Mouse (Mus musculus): Measurements from ENCODE around the gene Fgfr3. TPM values are rescaled to one million over a fixed set of nuclear protein-coding genes. Genes with fewer than 3 reads are reported as not detected.

Fgfr3 gene
- polyA plus RNA-seq, 1 experiment from 2014 or later: 9.8 TPM

DNA sequence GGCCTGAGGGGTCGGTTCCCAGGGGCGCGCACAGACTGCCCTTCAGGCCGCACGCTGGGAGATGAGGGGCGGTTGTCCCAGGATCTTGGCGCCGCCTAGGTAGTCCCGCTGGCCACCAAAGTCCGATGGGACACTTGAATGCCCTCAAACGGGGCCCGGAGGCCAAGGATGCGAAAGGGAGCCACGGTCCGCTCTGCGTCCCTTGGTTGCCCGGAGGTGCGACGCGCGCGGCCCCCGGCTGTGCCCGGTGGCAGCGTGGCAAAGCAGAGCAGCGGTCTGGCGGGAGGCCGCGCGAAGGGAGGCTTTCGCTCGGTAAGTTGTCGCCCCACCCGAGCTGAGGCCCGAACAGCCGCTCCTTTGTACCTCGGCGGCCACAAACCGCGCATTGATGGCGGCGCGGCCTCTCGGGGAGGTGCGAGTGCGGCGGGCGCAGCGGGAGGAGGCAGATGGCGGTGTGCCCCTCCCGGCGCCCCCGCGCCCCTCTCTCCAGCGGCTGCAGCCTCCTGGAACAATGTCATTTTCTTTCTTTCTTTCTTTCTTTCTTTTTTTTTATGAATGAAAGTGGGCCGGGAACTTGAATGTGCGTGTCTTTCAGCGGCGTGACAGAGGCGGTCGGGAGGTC lies 1.7 kb downstream of the Fgfr3 start:
- ATAC-seq: no peak
- no peaks in the 10 kb centered on the region for H3K9me3 ChIP-seq (ENCODE audit: control insufficient read depth, low read length)
- WGBS: under 1% methylated on average over 61 of the region's 61 CpGs
- peak overlapping the region; percentile 61 for H3K4me3 ChIP-seq (ENCODE audit: low read length)
- H3K27me3 ChIP-seq (replicated peaks; ENCODE audit: control insufficient read depth, insufficient read depth, low read length): 0 out of 2 replicates have a peak, but pooled peaks cover 5% of the 10 kb centered on the region
- H3K36me3 ChIP-seq (ENCODE audit: control insufficient read depth, insufficient read depth, low read length): no peaks in the 10 kb centered on the region
- H3K27ac ChIP-seq (ENCODE audit: low read length): peak overlapping the region; percentile 89
- H3K9ac ChIP-seq (ENCODE audit: low read depth, low read length): peak overlapping the region; percentile 85
- peaks cover 37% of the 10 kb centered on the region for H3K4me1 ChIP-seq (ENCODE audit: control insufficient read depth, insufficient read depth, low read length)
- peak overlapping the region; percentile 99 for H3K4me2 ChIP-seq (ENCODE audit: low read depth, low read length)

DNA sequence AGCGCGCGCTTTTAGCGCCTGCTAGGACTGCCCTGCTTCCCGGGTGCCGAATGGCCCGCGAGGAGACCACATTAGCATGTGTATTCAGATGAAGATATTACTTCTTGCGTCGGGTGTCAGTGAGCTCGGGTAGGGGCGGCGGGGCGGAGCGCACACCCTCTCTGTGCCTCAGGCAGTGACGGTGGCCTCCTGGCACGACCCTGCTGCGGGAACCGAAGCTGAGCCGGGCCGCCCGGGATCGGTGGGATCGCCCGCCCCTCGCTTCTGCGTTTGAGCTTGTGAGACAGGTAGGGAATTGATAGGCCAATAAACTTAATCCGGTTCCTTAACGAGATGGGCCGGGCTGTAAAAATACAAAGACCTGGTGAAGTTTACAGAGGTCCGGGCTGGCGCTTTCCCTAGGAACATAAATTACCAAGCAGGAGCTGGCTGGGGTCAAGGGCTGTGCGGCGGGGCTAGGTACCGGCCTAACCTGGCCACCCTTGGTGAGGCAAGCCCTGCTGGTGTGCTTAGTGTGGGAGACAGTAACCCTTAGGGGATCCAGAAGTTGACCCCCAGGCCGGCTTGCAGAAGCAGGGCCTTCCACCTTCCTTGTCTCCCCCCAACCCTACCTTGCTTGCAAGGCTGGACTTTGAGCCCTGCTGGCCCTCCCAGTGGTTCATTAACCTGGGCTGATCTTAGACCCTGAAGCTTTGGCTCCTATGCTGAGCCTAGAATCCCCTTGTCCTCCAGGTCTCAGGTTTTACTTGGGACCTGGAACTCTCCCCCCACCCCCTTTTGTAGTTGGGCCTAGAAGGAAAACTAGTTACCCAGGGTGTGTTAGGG lies 2.4 kb downstream of the Fgfr3 start:
- Histone ChIP-seq H3K9ac (ENCODE audit: low read depth, low read length) (peak overlapping the region; percentile 85), H3K4me2 (ENCODE audit: low read depth, low read length) (peak overlapping the region; percentile 99), H3K9me3 (ENCODE audit: control insufficient read depth, low read length) (no peaks in the 10 kb centered on the region), H3K36me3 (ENCODE audit: control insufficient read depth, insufficient read depth, low read length) (no peaks in the 10 kb centered on the region), H3K27me3 (replicated peaks; ENCODE audit: control insufficient read depth, insufficient read depth, low read length) (0 out of 2 replicates have a peak, but pooled peaks cover 5% of the 10 kb centered on the region), H3K27ac (ENCODE audit: low read length) (peak overlapping the region; percentile 89), H3K4me3 (ENCODE audit: low read length) (peak overlapping the region; percentile 61), H3K4me1 (ENCODE audit: control insufficient read depth, insufficient read depth, low read length) (peaks cover 37% of the 10 kb centered on the region)
- WGBS: 9% methylated on average over 36 of the region's 36 CpGs
- peak; percentile 62 for ATAC-seq

DNA sequence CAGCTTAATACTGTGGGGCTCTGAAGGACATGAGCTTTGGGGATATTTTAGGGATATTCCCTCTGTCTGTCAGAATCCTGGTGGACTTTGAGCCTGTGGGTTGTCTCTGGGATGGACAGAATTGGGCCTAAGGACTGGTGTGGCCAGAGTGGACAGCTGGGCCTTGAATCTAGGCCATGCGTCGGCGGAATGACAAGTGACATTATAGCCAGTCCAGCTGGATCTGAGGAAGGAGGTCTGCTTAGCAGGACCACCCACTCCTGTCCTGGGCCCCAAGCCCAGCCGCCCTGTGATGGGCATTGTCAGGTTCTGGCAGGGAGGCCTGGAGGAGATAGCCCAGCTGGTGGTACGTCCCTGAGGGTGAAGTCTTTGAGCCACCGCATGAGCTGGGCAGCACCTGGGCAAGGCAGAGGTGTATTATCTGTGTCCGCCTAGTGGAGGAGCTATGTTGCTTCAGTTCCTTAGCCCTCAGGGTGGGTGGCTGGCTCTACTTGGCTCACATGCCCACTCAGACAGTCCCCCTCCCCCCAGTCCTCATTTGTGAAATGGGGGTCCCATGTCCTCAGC lies 4.7 kb downstream of the Fgfr3 start:
- no peak for ATAC-seq
- 0 out of 2 replicates have a peak, but pooled peaks cover 5% of the 10 kb centered on the region for H3K27me3 ChIP-seq (replicated peaks; ENCODE audit: control insufficient read depth, insufficient read depth, low read length)
- no peaks in the 10 kb centered on the region for H3K9me3 ChIP-seq (ENCODE audit: control insufficient read depth, low read length)
- 68% methylated on average over 7 of the region's 7 CpGs for WGBS
- 0 out of 2 replicates have a peak, but pooled peaks cover 3% of the 10 kb centered on the region for H3K36me3 ChIP-seq (ENCODE audit: control insufficient read depth, insufficient read depth, low read length)
- H3K4me2 ChIP-seq (ENCODE audit: low read depth, low read length): no peak overlapping the region
- H3K27ac ChIP-seq (ENCODE audit: low read length): no peak overlapping the region
- H3K9ac ChIP-seq (ENCODE audit: low read depth, low read length): no peak overlapping the region
- peaks cover 25% of the 10 kb centered on the region for H3K4me1 ChIP-seq (ENCODE audit: control insufficient read depth, insufficient read depth, low read length)
- no peak overlapping the region for H3K4me3 ChIP-seq (ENCODE audit: low read length)

DNA sequence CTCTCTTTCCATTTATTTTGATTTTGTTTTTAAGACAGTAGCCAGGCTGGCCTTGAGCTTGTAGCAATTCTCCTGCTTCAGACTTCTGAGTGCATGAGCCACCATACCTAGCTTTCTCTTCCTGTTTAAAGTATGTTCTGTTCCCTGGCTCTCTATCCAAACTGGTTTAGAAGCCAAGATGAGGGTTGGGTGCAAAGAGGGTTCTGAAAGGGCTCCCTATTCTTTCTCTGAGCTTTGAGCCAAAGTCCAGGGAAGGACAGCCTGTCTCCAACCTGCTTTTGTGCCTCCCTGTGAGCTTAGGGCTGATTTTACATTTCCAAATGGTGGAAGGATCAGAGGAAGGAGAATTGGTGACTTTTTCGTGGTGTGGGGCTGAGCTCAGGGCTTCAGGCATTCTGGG lies 5.4 kb downstream of the Fgfr3 start:
- ATAC-seq: no peak

DNA sequence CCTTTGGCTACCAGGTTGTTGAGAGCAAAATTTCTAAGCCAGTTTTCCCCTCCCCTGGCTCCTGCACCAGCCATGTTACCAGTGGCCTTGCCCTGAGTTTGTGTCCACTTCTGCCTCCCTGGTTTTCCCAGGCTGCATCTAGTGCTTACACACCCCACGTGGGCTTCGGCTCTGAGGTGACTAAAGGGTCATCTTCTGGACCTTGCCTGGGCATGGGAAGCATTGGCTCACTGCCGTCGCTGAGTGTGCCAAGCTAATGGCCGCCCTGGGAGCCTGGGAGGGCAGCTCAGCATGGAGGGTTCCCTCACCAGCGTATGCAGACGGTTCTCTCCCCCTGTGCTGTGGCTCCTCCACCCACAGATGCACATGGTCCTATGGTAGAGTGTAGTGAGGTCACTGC lies 7.4 kb downstream of the Fgfr3 start:
- Histone ChIP-seq H3K4me3 (ENCODE audit: low read length) (no peak overlapping the region), H3K27me3 (replicated peaks; ENCODE audit: control insufficient read depth, insufficient read depth, low read length) (0 out of 2 replicates have a peak, but pooled peaks cover 5% of the 10 kb centered on the region), H3K27ac (ENCODE audit: low read length) (no peak overlapping the region), H3K4me1 (ENCODE audit: control insufficient read depth, insufficient read depth, low read length) (peaks cover 13% of the 10 kb centered on the region), H3K4me2 (ENCODE audit: low read depth, low read length) (no peak overlapping the region), H3K36me3 (ENCODE audit: control insufficient read depth, insufficient read depth, low read length) (peaks cover 10% of the 10 kb centered on the region; the same call in 1 of the 2 replicates), H3K9me3 (ENCODE audit: control insufficient read depth, low read length) (no peaks in the 10 kb centered on the region), H3K9ac (ENCODE audit: low read depth, low read length) (no peak overlapping the region)
- WGBS: 82% methylated on average over 7 of the region's 7 CpGs
- no peak for ATAC-seq

More for the DNA sequence above, 5.4 kb downstream of the Fgfr3 start:
- no peaks in the 10 kb centered on the region for H3K9me3 ChIP-seq (ENCODE audit: control insufficient read depth, low read length)
- H3K27ac ChIP-seq (ENCODE audit: low read length): no peak overlapping the region
- 0 out of 2 replicates have a peak, but pooled peaks cover 5% of the 10 kb centered on the region for H3K27me3 ChIP-seq (replicated peaks; ENCODE audit: control insufficient read depth, insufficient read depth, low read length)
- H3K4me2 ChIP-seq (ENCODE audit: low read depth, low read length): no peak overlapping the region
- 79% methylated on average over 1 of the region's 1 CpGs for WGBS
- H3K4me1 ChIP-seq (ENCODE audit: control insufficient read depth, insufficient read depth, low read length): peaks cover 22% of the 10 kb centered on the region
- H3K4me3 ChIP-seq (ENCODE audit: low read length): no peak overlapping the region
- H3K36me3 ChIP-seq (ENCODE audit: control insufficient read depth, insufficient read depth, low read length): 0 out of 2 replicates have a peak, but pooled peaks cover 3% of the 10 kb centered on the region
- H3K9ac ChIP-seq (ENCODE audit: low read depth, low read length): no peak overlapping the region

DNA sequence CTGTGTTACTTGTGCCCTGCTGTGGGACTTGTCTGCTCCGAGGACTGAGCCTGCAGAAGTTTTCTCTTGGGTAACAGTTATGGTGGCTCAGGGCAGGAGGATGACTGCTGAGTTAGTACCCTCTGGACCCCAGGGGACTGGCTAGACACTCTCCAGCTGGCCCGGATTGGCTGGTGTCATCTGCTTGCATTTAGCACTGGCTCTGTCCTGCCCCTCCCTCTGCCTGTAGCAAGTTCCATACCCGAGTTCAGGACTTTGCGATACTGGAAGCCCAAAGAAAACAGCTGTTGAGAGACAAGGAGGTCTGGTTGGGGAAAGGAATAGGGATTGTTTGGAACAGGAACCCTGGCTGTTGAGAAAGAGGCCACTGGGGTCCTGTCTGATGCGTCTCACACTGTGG lies 9.0 kb downstream of the Fgfr3 start:
- WGBS: 42% methylated on average over 5 of the region's 5 CpGs
- no peak overlapping the region for H3K4me2 ChIP-seq (ENCODE audit: low read depth, low read length)
- H3K4me1 ChIP-seq (ENCODE audit: control insufficient read depth, insufficient read depth, low read length): peaks cover 3% of the 10 kb centered on the region; the same call in 1 of the 2 replicates
- H3K27ac ChIP-seq (ENCODE audit: low read length): no peak overlapping the region
- H3K4me3 ChIP-seq (ENCODE audit: low read length): no peak overlapping the region
- H3K9ac ChIP-seq (ENCODE audit: low read depth, low read length): no peak overlapping the region
- H3K9me3 ChIP-seq (ENCODE audit: control insufficient read depth, low read length): no peaks in the 10 kb centered on the region
- no peaks in the 10 kb centered on the region for H3K27me3 ChIP-seq (replicated peaks; ENCODE audit: control insufficient read depth, insufficient read depth, low read length)
- peaks cover 14% of the 10 kb centered on the region; the same call in 1 of the 2 replicates for H3K36me3 ChIP-seq (ENCODE audit: control insufficient read depth, insufficient read depth, low read length)
- ATAC-seq: no peak

DNA sequence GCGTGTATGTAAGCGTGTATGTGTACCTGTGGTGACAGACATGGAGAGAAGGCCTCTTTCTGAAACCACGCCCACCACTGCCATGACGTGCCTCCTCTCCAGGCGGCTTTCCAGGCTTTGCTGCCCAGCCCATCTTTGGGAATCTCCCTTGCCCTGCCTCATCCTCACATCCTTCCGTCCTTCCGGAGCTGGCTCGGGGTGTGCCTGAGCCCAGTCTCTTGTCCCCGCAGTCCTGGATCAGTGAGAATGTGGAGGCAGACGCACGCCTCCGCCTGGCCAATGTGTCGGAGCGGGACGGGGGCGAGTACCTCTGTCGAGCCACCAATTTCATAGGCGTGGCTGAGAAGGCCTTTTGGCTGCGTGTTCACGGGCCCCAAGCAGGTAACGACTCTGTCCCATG lies 9.6 kb downstream of the Fgfr3 start:
- H3K4me2 ChIP-seq (ENCODE audit: low read depth, low read length): no peak overlapping the region
- H3K4me1 ChIP-seq (ENCODE audit: control insufficient read depth, insufficient read depth, low read length): no peaks in the 10 kb centered on the region
- 57% methylated on average over 21 of the region's 21 CpGs for WGBS
- no peak overlapping the region; the same call in 1 of the 2 replicates for H3K9ac ChIP-seq (ENCODE audit: low read depth, low read length)
- no peak for ATAC-seq
- H3K9me3 ChIP-seq (ENCODE audit: control insufficient read depth, low read length): no peaks in the 10 kb centered on the region
- peaks cover 14% of the 10 kb centered on the region; the same call in 1 of the 2 replicates for H3K36me3 ChIP-seq (ENCODE audit: control insufficient read depth, insufficient read depth, low read length)
- no peak overlapping the region for H3K27ac ChIP-seq (ENCODE audit: low read length)
- no peak overlapping the region for H3K4me3 ChIP-seq (ENCODE audit: low read length)
- H3K27me3 ChIP-seq (replicated peaks; ENCODE audit: control insufficient read depth, insufficient read depth, low read length): no peaks in the 10 kb centered on the region

DNA sequence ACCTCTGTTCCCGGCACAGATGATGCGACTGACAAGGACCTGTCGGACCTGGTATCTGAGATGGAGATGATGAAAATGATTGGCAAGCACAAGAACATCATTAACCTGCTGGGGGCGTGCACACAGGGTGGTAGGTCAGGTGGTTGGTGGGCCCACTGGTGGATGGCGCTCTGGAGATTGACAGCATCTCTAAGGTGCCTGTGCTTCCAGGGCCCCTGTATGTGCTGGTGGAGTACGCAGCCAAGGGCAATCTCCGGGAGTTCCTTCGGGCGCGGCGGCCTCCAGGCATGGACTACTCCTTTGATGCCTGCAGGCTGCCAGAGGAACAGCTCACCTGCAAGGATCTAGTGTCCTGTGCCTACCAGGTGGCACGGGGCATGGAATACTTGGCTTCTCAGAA lies 12.4 kb downstream of the Fgfr3 start:
- Histone ChIP-seq H3K9me3 (ENCODE audit: control insufficient read depth, low read length) (no peaks in the 10 kb centered on the region), H3K9ac (ENCODE audit: low read depth, low read length) (no peak overlapping the region), H3K27ac (ENCODE audit: low read length) (no peak overlapping the region), H3K4me3 (ENCODE audit: low read length) (no peak overlapping the region), H3K4me1 (ENCODE audit: control insufficient read depth, insufficient read depth, low read length) (no peaks in the 10 kb centered on the region), H3K27me3 (replicated peaks; ENCODE audit: control insufficient read depth, insufficient read depth, low read length) (no peaks in the 10 kb centered on the region), H3K36me3 (ENCODE audit: control insufficient read depth, insufficient read depth, low read length) (peaks cover 14% of the 10 kb centered on the region; the same call in 1 of the 2 replicates), H3K4me2 (ENCODE audit: low read depth, low read length) (no peak overlapping the region)
- no peak for ATAC-seq
- WGBS: 92% methylated on average over 12 of the region's 12 CpGs

DNA sequence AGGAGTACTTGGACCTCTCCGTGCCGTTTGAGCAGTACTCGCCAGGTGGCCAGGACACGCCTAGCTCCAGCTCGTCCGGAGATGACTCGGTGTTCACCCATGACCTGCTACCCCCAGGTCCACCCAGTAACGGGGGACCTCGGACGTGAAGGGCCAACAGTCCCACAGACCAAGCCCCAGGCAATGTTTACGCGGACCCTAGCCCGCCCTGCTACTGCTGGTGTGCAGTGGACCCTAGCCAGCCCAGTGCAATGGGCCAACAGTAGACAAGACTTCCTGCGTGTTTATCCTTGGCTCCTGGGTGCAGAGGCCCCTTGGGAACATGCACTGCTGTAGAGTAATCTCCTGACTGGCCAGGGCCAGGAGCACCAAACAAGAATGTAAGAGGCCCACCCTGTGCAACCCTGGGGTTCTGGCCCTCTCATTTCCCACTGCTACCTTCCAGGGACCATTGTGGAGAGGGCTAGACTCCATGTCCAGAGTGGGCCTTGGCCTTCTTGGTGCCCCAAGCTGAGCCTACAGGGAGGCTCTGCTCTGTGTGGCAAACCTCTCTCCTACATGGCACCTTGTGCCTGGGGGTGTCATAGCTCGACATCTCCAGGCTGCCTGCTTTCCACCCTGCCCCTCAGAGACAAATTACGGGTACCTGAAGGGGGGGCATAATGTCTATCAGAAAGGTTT lies 14.1 kb downstream of the Fgfr3 start:
- Histone ChIP-seq H3K4me1 (ENCODE audit: control insufficient read depth, insufficient read depth, low read length) (no peaks in the 10 kb centered on the region), H3K4me2 (ENCODE audit: low read depth, low read length) (no peak overlapping the region)
- 80% methylated on average over 16 of the region's 16 CpGs for WGBS

More for the DNA sequence above, 14.1 kb downstream of the Fgfr3 start:
- Histone ChIP-seq H3K27ac (ENCODE audit: low read length) (no peak overlapping the region), H3K9ac (ENCODE audit: low read depth, low read length) (no peak overlapping the region), H3K36me3 (ENCODE audit: control insufficient read depth, insufficient read depth, low read length) (peaks cover 10% of the 10 kb centered on the region; the same call in 1 of the 2 replicates), H3K27me3 (replicated peaks; ENCODE audit: control insufficient read depth, insufficient read depth, low read length) (no peaks in the 10 kb centered on the region), H3K9me3 (ENCODE audit: control insufficient read depth, low read length) (no peaks in the 10 kb centered on the region), H3K4me3 (ENCODE audit: low read length) (no peak overlapping the region)
- ATAC-seq: no peak
